ENCODE assay signal across 17 mouse cellular contexts in the genomic region with DNA sequence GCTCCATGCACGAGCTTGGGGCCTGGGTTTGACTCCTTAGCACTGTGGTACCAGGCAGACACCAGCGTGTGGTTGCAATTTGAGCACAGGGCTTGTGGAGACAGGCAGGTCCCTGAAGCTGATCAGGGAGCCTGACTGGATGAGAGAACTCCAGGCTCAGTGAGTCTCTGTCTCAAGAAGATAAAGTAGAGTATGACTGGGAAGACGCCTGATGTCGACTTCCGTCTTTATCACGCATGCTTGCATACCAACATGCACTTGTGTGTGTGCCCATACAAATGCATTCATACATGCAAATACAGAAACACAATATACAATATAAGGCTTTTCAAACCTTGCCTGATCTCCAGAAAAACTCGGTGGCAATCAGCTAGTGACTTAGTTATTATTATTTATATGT. TPM values are rescaled to one million over a fixed set of nuclear protein-coding genes. Genes with fewer than 3 reads are reported as not detected.
"Had no signal": no experiment of that assay in that cellular context is flagged by ENCODE, and none has a peak within 500 bp of the region (broad histone marks: within the 10 kb centered on the region; RNA-seq: fewer than 3 reads in every experiment).

No protein-coding gene starts in this region.

- H3K27me3 ChIP-seq: neural tube, embryonic 13.5 days; neural tube, embryonic 15.5 days; stomach, embryonic 15.5 days had no signal

- H3K9me3 ChIP-seq: neural tube, embryonic 13.5 days; neural tube, embryonic 15.5 days; stomach, embryonic 15.5 days had no signal

- H3K36me3 ChIP-seq: neural tube, embryonic 13.5 days; neural tube, embryonic 15.5 days had no signal

- H3K27ac ChIP-seq: neural tube, embryonic 13.5 days; neural tube, embryonic 15.5 days; stomach, embryonic 15.5 days; stomach, postnatal 0 days had no signal

- H3K4me3 ChIP-seq: neural tube, embryonic 13.5 days; neural tube, embryonic 15.5 days; stomach, embryonic 15.5 days had no signal

- H3K9ac ChIP-seq: neural tube, embryonic 13.5 days; neural tube, embryonic 15.5 days; stomach, embryonic 15.5 days had no signal

- DNase-seq: retina, postnatal 1 day; right cerebral cortex, adult 18-20 months; right cerebral cortex, postnatal 14 days; right cerebral cortex, postnatal 25 days; right cerebral cortex, postnatal 4 days; spleen, adult 18-20 months; thymus, adult 18-20 months; thymus, adult 2 months; thymus, postnatal 14 days; thymus, postnatal 25 days; thymus, postnatal 36 days; thymus, postnatal 4 days had no signal

RNA-seq across cellular contexts. Expression of a gene that starts 50.1 kb away (rescaled TPM):
- total RNA-seq: neutrophil, adult 5-6 weeks had no signal
